In the genomic region with DNA sequence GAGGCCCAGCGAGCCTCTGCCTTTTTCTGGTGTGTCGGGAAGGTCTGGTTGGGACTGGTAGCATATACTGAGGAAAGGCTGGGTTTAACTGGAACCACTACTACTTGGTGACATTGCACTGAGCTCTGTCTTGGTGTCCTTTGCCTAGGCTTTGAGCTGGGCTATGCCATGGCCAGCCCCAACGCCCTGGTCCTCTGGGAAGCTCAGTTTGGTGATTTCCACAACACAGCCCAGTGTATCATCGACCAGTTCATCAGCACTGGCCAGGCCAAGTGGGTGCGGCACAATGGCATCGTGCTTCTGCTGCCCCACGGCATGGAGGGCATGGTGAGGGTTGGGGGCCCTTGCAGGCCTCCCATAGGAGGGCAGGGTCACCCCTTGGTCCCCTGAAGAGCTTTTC, we compare ENCODE assay signal across 42 mouse cellular contexts. TPM values are rescaled to one million over a fixed set of nuclear protein-coding genes. Genes with fewer than 3 reads are reported as not detected.
"Had no signal": no experiment of that assay in that cellular context is flagged by ENCODE, and none has a peak within 500 bp of the region (broad histone marks: within the 10 kb centered on the region; RNA-seq: fewer than 3 reads in every experiment).

No protein-coding gene starts in this region.

- H3K27me3 ChIP-seq: heart, embryonic 12.5 days; heart, embryonic 13.5 days; heart, embryonic 15.5 days; hindbrain, embryonic 12.5 days; hindbrain, embryonic 13.5 days; hindbrain, embryonic 15.5 days; intestine, embryonic 15.5 days; kidney, embryonic 15.5 days had no signal

- H3K9ac ChIP-seq: heart, embryonic 12.5 days; heart, embryonic 13.5 days; heart, embryonic 15.5 days; hindbrain, embryonic 12.5 days; hindbrain, embryonic 13.5 days; hindbrain, embryonic 14.5 days; hindbrain, embryonic 15.5 days; intestine, embryonic 15.5 days; kidney, embryonic 15.5 days had no signal

- H3K4me1 ChIP-seq: heart, embryonic 12.5 days; heart, embryonic 13.5 days; heart, embryonic 15.5 days; hindbrain, embryonic 10.5 days; hindbrain, embryonic 12.5 days; hindbrain, embryonic 13.5 days; hindbrain, embryonic 15.5 days; intestine, embryonic 15.5 days; kidney, embryonic 15.5 days had no signal

- H3K4me3 ChIP-seq: heart, embryonic 12.5 days; heart, embryonic 13.5 days; heart, embryonic 15.5 days; hindbrain, embryonic 10.5 days; hindbrain, embryonic 12.5 days; hindbrain, embryonic 13.5 days; hindbrain, embryonic 15.5 days; intestine, embryonic 15.5 days; kidney, embryonic 15.5 days; layer of hippocampus, adult 2 months; left cerebral cortex, adult 2 months had no signal

- H3K36me3 ChIP-seq: heart, embryonic 15.5 days; intestine, embryonic 15.5 days had no signal

- H3K4me2 ChIP-seq: heart, embryonic 11.5 days; heart, embryonic 12.5 days; heart, embryonic 13.5 days; heart, embryonic 15.5 days; hindbrain, embryonic 12.5 days; hindbrain, embryonic 13.5 days; hindbrain, embryonic 14.5 days; hindbrain, embryonic 15.5 days; intestine, embryonic 15.5 days; kidney, embryonic 15.5 days had no signal

- H3K9me3 ChIP-seq: heart, embryonic 12.5 days; heart, embryonic 13.5 days; heart, embryonic 15.5 days; hindbrain, embryonic 10.5 days; hindbrain, embryonic 12.5 days; hindbrain, embryonic 13.5 days; hindbrain, embryonic 15.5 days; intestine, embryonic 15.5 days; kidney, embryonic 15.5 days had no signal

- H3K27ac ChIP-seq: heart, embryonic 13.5 days; heart, embryonic 15.5 days; hindbrain, embryonic 10.5 days; hindbrain, embryonic 12.5 days; hindbrain, embryonic 13.5 days; hindbrain, embryonic 14.5 days; hindbrain, embryonic 15.5 days; hindbrain, postnatal 0 days; intestine, embryonic 15.5 days; kidney, embryonic 15.5 days; kidney, postnatal 0 days; layer of hippocampus, adult 2 months; left cerebral cortex, adult 2 months had no signal

- DNase-seq: heart, postnatal 14 days; heart, postnatal 36 days; heart, postnatal 4 days; kidney, adult 11 months; kidney, adult 18-20 months; kidney, adult 2 months; kidney, adult 8-10 months; kidney, adult 9 months; kidney, postnatal 10 days; kidney, postnatal 14 days; kidney, postnatal 25 days; kidney, postnatal 36 days; kidney, postnatal 4 days; layer of hippocampus, adult 9-11 months; layer of hippocampus, postnatal 36 days had no signal

- ATAC-seq: hindbrain, embryonic 16.5 days; hindbrain, postnatal 0 days; inflammation-experienced regulatory T-cells, adult 6 months; intestine, embryonic 15.5 days had no signal

RNA-seq across cellular contexts. Expression of a gene that starts 22.4 kb away (rescaled TPM):
- total RNA-seq: hematopoietic stem cell, adult 5-6 weeks had no signal

RNA-seq across cellular contexts. Expression of a gene that starts 44.0 kb away (rescaled TPM):
- total RNA-seq: heart, postnatal 14 days; heart, postnatal 25 days; heart, postnatal 36 days; heart, postnatal 4 days; hematopoietic stem cell, adult 5-6 weeks; hindbrain, postnatal 0 days; layer of hippocampus, postnatal 25 days; layer of hippocampus, postnatal 36 days; left cerebral cortex, adult 2 months had no signal
- polyA plus RNA-seq: heart, embryonic 11.5 days; heart, embryonic 12.5 days; heart, embryonic 13.5 days; heart, embryonic 14.5 days; heart, embryonic 15.5 days; heart, postnatal 0 days; inflammation-experienced regulatory T-cells, adult 6 months; intestine, embryonic 14.5 days; intestine, embryonic 15.5 days; intestine, embryonic 16.5 days; kidney, adult 2 months; kidney, embryonic 14.5 days; kidney, embryonic 15.5 days; kidney, embryonic 16.5 days; kidney, postnatal 0 days; large intestine, adult 2 months had no signal
